Mouse (Mus musculus): Measurements from ENCODE around the gene Bag6.

DNA sequence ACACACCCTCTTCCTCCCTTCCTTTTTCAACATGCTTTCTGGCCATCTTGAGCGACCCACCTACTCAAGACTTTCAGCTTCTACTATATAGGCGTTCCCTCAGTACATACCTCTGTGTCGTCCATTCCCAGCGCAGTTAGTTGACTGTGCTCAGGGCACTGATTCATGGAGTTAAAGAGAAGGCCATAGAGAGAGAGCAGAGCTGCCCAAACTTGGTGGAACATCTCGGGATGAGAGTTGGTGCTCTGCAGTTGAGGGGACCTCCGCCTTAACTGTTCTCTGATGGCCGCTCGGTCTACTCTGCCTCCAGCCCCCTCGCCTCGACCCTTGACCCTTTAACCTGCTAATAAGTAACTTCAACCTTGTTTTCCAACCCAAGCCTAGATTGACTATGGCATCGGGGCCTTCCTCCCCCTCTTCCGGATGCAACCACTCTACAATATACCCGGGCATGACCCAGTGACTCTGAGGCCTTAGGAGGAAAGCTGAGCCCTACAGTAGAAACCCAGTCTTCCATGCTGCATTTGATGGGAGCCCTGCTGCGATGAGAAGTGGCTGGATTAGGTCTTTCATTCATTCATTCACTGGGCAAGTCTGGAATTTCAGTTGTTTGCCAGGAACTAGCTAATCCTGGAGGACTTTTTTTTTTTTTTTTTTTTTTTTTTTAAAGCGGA lies 3.3 kb upstream of the Bag6 start, which contains the start of gene Apom:
- TF ChIP-seq EP300 (IDR thresholded peaks at IDR 0.05; ENCODE audit: low read depth), result no peak
- TF ChIP-seq CTCF (IDR thresholded peaks at IDR 0.05; ENCODE audit: low read depth), result no peak
